Mouse (Mus musculus) spleen, embryonic (tissue): ENCODE measurements around the gene Zfp961.
"Not testable (repeated sequence)": the region's sequence is repeated elsewhere in the genome, so short reads cannot be mapped to it uniquely, and the experiment has no call there.

ENCODE experiments used
- CTCF ChIA-PET: fragments of 350-600 bp; sonication (Branson Sonifier 250); formaldehyde crosslinking; loops from one replicate; lab custom pipeline; 2022; lab: Charles Lee

The Zfp961 gene

DNA sequence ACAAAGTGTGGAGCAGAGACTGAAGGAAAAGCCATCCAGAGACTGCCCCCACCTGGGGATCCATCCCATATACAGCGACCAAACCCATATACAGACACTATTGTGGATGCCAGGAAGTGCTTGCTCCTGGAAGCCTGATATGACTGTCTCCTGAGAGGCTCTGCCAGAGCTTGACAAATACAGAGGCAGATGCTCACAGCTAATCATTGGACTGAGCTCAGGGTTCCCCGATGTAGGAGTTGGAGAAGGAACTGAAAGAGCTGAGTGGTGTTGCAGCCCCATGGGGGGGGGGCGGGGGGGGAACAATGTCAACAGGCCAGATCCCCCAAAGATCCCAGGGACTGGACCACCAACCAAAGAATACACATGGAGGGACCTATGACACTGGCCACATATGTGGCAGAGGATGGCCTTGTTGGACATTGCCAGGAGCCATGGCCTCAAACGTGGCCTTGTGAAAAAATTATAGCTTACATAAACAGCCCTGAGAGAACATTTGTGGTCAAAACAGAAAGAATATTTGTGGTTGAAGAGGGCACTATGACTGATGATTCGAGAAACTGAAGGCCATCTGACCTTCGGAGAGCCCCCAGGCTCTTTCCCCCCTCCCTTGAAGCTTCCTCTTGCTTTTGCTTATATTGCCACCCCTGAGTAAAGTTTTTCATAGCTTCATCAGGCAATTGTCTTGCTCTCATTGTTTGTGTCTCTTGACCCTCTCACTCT, 62.8 kb downstream of the Zfp961 start:
- CTCF ChIA-PET = interaction anchor here (0.7 kb wide), 1 partner anchor 60 kb away, joined by 3 read pairs; no protein-coding TSS in a partner anchor

- CTCF ChIA-PET = not testable (repeated sequence)
These were observed 66.5 kb downstream of the Zfp961 start for GRCm38 (mm10) chr8:72017339-72017738.

GRCm38 (mm10) chr8:72018141-72018540, 67.3 kb downstream of the Zfp961 start:
- CTCF ChIA-PET = interaction anchor here (0.7 kb wide), 2 partner anchors 101 to 318 kb away, joined by 4 to 6 read pairs; no protein-coding TSS in a partner anchor

DNA sequence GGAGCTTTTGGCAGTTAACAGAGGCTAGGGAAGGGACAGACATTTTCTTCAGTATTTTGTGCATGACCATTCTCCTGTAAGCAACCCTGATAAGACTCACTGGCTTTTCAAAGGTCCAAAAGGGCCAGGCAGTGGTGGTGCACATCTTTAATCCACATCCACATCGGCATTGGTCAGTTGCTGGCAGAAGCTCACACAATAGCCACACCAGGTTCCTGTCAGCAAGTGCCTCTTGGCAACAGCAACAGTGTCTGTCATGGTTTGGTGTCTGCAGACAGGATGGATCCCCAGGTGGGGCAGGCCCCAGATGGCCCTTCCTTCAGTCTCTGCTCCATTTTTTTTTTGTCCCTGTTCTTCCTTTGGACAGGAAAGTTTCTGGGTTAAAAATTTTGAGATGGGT, 68.2 kb downstream of the Zfp961 start:
- CTCF ChIA-PET = interaction anchor here (0.5 kb wide), 1 partner anchor 290 kb away, joined by 9 read pairs; no protein-coding TSS in a partner anchor

DNA sequence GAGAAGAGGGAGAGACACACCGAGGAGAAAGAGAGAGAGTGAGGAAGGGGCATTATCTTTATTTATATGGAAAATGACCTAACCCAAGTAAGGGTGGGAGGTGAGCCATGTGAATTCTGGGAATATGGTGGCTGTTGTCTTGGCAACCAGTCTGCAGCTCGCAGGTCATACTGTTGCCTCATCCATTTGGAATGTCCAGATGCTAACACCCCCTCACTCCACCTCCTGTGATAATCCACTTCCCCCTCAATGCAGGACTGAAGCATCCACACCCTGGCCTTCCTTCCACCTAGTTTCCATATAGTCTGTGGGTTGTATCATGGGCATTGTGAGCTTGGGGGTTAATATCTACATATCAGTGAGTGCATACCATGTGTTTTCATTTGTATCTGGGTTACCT, 69.0 kb downstream of the Zfp961 start:
- CTCF ChIA-PET = no interaction called here

DNA sequence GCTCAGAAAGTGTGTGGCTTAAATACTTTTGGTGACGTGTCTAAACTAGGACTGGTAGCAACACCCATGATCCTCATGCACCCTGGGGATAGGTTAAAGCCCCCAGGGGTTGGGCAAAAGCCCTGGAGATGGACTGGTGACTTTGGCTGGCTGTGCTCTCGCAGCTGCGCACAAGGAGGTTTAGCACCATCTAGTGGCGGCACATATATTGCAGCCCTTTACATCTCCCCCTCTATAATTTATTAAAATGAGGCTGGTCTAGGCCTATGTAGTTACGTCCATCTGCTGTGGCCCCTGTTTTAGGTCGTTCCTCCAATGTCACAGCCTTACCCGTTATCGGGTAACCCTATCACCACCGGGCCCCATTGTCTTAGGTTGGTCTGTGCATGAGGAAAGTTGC, 74.0 kb downstream of the Zfp961 start:
- CTCF ChIA-PET = interaction anchor here (0.5 kb wide), 1 partner anchor 21 kb away, joined by 5 read pairs; no protein-coding TSS in a partner anchor

DNA sequence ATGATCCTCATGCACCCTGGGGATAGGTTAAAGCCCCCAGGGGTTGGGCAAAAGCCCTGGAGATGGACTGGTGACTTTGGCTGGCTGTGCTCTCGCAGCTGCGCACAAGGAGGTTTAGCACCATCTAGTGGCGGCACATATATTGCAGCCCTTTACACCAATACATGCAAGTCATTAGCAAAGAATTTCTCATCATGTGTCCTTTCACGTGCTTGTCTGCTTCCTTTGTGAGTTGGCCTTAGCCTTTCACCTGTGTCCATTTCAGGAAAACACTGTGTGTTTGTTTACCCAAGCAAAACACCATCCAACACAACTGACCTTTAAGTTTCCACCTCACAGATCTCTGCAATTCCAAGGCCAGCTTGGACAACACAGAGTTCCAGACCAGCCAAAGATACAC, 82.1 kb downstream of the Zfp961 start:
- CTCF ChIA-PET = interaction anchor here (0.7 kb wide), 1 partner anchor 148 kb away, joined by 3 read pairs; no protein-coding TSS in a partner anchor

DNA sequence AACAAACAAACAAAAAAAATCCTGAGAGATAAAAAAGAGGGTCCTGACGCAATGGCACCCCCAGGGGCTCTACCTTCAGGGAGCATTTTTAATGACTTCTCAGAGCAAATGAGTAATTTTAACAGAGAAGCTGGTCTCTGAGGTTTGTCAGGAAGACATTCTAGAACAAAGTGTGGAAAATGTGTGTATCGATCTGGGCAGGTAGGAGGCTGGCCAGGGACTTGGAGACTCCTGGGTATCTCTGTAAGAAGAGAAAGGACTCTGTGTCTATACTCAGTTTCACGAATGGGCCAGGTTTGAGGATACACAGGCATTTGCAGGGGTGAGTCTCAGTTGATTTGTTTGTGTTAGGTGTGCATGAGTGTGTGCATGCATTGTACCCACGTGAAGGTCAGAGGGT, 90.1 kb downstream of the Zfp961 start, which contains the start of gene Olfr372:
Olfr372 (plus strand) TSS at position 301 of the 400 bp plus-strand sequence.
- CTCF ChIA-PET = not testable (repeated sequence)

DNA sequence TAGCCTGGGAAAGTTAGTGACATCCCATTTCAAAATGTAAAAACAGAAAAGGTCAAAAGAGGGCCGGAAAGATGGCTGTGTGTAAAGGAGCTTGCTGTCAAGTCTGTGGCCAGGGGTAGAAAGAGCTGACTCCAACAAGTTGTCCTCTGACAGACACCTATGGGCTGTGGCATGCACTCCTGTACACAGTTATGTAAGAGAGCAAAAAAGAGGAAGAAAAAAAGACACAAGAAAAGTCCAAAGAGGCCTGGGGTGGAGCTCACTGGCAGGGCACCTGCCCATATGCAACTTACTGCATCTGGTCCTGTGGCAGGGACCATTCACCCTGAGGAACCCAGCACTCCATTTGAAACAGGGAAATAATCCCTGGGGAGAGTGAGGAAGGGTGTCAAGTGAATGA, 91.7 kb downstream of the Zfp961 start:
- CTCF ChIA-PET = no interaction called here
